Mouse (Mus musculus) lung, postnatal 0 days (tissue): Measurements from ENCODE around the gene Trpv2. TPM values are rescaled to one million over a fixed set of nuclear protein-coding genes. Genes with fewer than 3 reads are reported as not detected.
A peak's percentile ranks its signal among the peaks of the same experiment; 100 is the strongest.

Experiments
- ATAC-seq: fragments of 200-750 bp; cut with Nextera tagmentation; 2 replicates; pipeline ENCODE4 v1.8.0; 2017; ENCODE audit warnings: moderate library complexity
- DNase-seq: peaks from one replicate; pipeline ENCODE4 v3.0.0-alpha.2; 2016; ENCODE audit warnings: low spot score
- H3K27ac ChIP-seq: fragments of 300-500 bp; sonication (generic); 2 replicates; pipeline ENCODE4 v1.5.1; 2014; ENCODE audit warnings: antibody characterized with exemption, mild to moderate bottlenecking, low read length, mixed read lengths
- H3K27me3 ChIP-seq: fragments of 300-500 bp; sonication (generic); replicated peaks from 2 replicates; pipeline ENCODE4 v1.6.1; 2014; ENCODE audit warnings: low read length, mixed read lengths; ENCODE audit not compliant: insufficient read depth
- H3K36me3 ChIP-seq: fragments of 300-500 bp; sonication (generic); 2 replicates; pipeline ENCODE4 v1.6.1; 2014; ENCODE audit warnings: low read length, mixed read lengths; ENCODE audit not compliant: insufficient read depth
- H3K4me1 ChIP-seq: fragments of 300-500 bp; sonication (generic); 2 replicates; pipeline ENCODE4 v1.6.1; 2014; ENCODE audit warnings: antibody characterized with exemption, low read depth, low read length, mixed read lengths; ENCODE audit not compliant: insufficient read depth
- H3K4me2 ChIP-seq: fragments of 300-500 bp; sonication (generic); replicated peaks from 2 replicates; pipeline ENCODE4 v1.6.1; 2014; ENCODE audit warnings: low read depth, mild to moderate bottlenecking, low read length, moderate library complexity, mixed read lengths
- H3K4me3 ChIP-seq: fragments of 300-500 bp; sonication (generic); 2 replicates; pipeline ENCODE4 v1.5.1; 2014; ENCODE audit warnings: low read depth, low read length
- H3K9ac ChIP-seq: fragments of 300-500 bp; sonication (generic); replicated peaks from 2 replicates; pipeline ENCODE4 v1.6.1; 2014; ENCODE audit warnings: low read depth, mild to moderate bottlenecking
- H3K9me3 ChIP-seq: fragments of 300-500 bp; sonication (generic); 2 replicates; pipeline ENCODE4 v1.6.1; 2016; ENCODE audit warnings: low read length, mixed read lengths
- CTCF ChIP-seq: IDR thresholded peaks from 2 replicates; pipeline ENCODE4 v1.5.1; 2016; ENCODE audit warnings: antibody characterized with exemption, mild to moderate bottlenecking
- EP300 ChIP-seq: IDR thresholded peaks from 2 replicates; pipeline ENCODE4 v1.6.1; 2016; ENCODE audit warnings: antibody characterized with exemption, mild to moderate bottlenecking, control low read depth
- WGBS: fragments of 180-500 bp; shearing (Covaris S2); extraction: QIAGEN DNeasy Blood & Tissue Kit; methylation state at CpG from one replicate; pipeline ENCODE4 v1.1.7; 2014; 5-methylcytosine and 5-hydroxymethylcytosine counted together
- polyA plus RNA-seq: library from polyadenylated mRNA; unstranded; fragments of >200 nt; fragmentation: Nextera tagmentation; extraction: Ambion mirVana; gene quantifications from 2 replicates; pipeline ENCODE4 v1.2.1, GENCODE M21; 2015

Gene Trpv2
- polyA plus RNA-seq, 1 experiment from 2014 or later, result 6.1 TPM

DNA sequence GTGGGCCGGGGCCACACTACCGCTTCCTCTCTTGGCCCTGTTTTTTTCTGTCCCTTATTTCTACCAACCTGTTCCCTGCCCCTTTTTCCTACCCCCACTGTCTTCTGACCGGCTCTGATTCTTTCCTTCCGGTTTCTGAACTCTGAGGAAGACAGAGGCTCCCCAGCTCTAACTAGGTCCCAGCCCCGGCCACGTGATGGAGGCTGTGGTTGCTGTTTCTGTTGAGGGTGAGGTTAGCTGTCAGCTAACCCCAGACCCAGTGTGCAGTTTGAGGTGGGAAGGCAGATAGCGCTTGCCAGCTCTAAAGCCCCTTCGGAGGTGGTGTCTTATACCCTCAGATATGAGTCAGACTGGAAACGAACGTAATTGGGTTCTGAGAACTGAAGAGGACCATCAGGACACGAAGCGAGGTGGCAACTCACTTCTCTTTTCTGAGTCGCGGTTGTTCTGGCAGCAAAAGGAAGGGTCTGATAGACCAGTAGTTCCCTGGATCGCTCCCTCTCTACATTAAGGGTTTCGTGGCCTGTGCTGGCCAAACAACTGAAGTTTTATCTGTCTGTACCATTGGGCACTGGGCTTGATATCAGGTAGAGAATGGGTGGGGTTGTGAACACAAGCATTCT, 2.4 kb downstream of the Trpv2 start:
- DNase-seq, result peak; percentile 15
- H3K4me3 ChIP-seq, result peak overlapping the region; percentile 46
- H3K27ac ChIP-seq, result no peak overlapping the region
- H3K9ac ChIP-seq, result no peak overlapping the region
- no peaks in the 10 kb centered on the region for H3K9me3 ChIP-seq
- H3K4me2 ChIP-seq, result peak overlapping the region; percentile 93
- no peak for TF ChIP-seq EP300
- no peak for TF ChIP-seq CTCF
- peak; percentile 47 for ATAC-seq
- WGBS, result 64% methylated on average over 16 of the region's 16 CpGs
- no peaks in the 10 kb centered on the region for H3K36me3 ChIP-seq
- no peaks in the 10 kb centered on the region for H3K27me3 ChIP-seq
- H3K4me1 ChIP-seq, result no peaks in the 10 kb centered on the region

DNA sequence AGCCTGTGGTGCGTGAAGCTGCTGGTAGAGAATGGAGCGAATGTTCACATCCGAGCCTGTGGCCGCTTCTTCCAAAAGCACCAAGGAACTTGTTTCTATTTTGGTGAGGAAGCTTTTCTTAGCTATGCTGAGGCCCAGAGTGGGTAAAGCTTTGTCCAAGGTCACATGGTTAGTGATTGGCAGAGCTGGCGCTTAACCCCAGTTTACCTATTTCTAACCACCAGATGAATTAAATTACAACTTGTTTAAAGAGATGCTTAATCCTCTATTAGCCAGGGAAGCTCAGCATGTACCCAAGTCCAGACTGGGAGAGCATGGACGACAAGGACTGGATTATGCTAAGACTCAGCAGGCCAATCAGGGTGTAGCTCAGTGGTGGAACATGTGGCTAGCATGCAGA, 8.7 kb downstream of the Trpv2 start:
- no peak for DNase-seq
- H3K9me3 ChIP-seq, result no peaks in the 10 kb centered on the region
- H3K9ac ChIP-seq, result no peak overlapping the region
- TF ChIP-seq EP300, result no peak
- TF ChIP-seq CTCF, result no peak
- H3K27ac ChIP-seq, result no peak overlapping the region
- ATAC-seq, result no peak
- H3K4me1 ChIP-seq, result no peaks in the 10 kb centered on the region
- H3K4me3 ChIP-seq, result no peak overlapping the region
- no peak overlapping the region for H3K4me2 ChIP-seq
- H3K27me3 ChIP-seq, result no peaks in the 10 kb centered on the region
- no peaks in the 10 kb centered on the region for H3K36me3 ChIP-seq
- WGBS, result 77% methylated on average over 6 of the region's 6 CpGs

DNA sequence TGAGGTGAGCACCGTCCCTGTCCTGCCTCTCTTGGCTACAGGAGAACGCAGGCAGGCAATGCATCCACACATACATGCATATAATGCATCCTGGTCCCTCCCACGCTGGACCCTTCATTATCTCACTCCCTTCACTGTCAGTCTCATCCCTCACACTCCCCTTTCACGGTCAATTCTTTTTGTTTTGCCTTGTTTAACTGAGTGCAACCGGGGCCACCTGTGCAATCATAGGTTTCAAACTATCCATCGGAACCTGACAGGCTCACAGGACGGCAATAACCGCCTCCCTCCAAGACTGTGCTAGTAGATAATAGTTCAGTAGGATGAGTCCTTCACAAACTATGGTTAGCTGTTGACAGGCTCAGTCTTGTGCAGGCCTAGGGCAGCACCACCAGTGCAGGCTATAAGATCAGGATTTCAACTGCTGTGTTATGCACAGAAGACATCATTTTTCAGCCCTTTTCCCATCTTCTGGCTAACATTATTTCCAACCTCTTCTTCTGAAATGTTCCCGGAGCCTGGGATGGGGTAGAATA, 10.5 kb downstream of the Trpv2 start:
- Histone ChIP-seq H3K4me1 (no peaks in the 10 kb centered on the region), H3K27ac (no peak overlapping the region), H3K27me3 (no peaks in the 10 kb centered on the region), H3K36me3 (no peaks in the 10 kb centered on the region), H3K4me2 (no peak overlapping the region), H3K9ac (no peak overlapping the region), H3K4me3 (no peak overlapping the region), H3K9me3 (no peaks in the 10 kb centered on the region)
- no peak for ATAC-seq
- no peak for DNase-seq
- WGBS, result 70% methylated on average over 9 of the region's 9 CpGs
- TF ChIP-seq CTCF (no peak), EP300 (no peak)

DNA sequence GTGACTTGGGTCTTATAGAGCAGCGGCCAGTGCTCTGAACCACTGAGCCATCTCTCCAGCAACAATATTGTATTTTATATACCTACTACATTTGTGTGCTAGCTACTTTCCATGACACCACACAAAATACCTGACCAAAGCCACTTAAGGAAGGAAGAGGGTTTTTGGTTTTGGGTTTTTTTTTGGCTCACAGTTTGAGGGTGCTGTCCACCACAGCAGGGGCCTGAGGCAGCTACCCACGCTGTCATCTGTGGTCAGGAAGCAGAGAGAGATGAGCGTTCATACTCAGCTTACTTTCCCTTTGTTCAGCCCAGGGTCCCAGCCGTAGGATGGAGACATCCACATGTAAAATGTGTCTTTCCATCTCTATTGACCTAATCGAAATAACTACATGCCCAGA, 12.7 kb downstream of the Trpv2 start:
- H3K4me1 ChIP-seq, result no peaks in the 10 kb centered on the region
- 88% methylated on average over 5 of the region's 5 CpGs for WGBS
- no peak for DNase-seq
- H3K9me3 ChIP-seq, result no peaks in the 10 kb centered on the region
- H3K27me3 ChIP-seq, result no peaks in the 10 kb centered on the region
- H3K36me3 ChIP-seq, result no peaks in the 10 kb centered on the region
- no peak overlapping the region for H3K4me2 ChIP-seq
- ATAC-seq, result no peak
- H3K4me3 ChIP-seq, result no peak overlapping the region
- H3K9ac ChIP-seq, result no peak overlapping the region
- TF ChIP-seq EP300 (no peak), CTCF (no peak)
- no peak overlapping the region for H3K27ac ChIP-seq

DNA sequence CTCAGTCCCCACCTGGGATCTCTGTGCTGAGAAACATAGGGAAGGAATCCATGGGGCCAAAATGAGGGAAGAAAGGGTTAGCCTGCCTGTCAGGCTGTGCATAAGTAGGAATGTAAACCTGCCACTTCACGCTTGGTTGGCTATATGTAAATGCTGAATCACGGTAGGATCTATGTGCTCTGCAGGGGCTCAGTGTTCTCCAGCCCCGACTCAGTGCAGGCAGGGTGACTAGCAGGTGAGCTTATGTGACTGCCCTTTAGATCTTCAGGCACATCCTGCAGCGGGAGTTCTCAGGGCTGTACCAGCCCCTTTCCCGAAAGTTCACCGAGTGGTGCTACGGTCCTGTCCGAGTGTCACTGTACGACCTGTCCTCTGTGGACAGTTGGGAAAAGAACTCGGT, 15.1 kb downstream of the Trpv2 start:
- H3K27ac ChIP-seq, result no peak overlapping the region
- WGBS, result 81% methylated on average over 10 of the region's 10 CpGs
- no peaks in the 10 kb centered on the region for H3K9me3 ChIP-seq
- DNase-seq (no peak), ATAC-seq (no peak)
- H3K27me3 ChIP-seq, result no peaks in the 10 kb centered on the region
- H3K4me3 ChIP-seq, result no peak overlapping the region
- TF ChIP-seq CTCF (no peak), EP300 (no peak)
- H3K4me2 ChIP-seq, result no peak overlapping the region
- no peak overlapping the region for H3K9ac ChIP-seq
- no peaks in the 10 kb centered on the region for H3K36me3 ChIP-seq
- no peaks in the 10 kb centered on the region for H3K4me1 ChIP-seq

DNA sequence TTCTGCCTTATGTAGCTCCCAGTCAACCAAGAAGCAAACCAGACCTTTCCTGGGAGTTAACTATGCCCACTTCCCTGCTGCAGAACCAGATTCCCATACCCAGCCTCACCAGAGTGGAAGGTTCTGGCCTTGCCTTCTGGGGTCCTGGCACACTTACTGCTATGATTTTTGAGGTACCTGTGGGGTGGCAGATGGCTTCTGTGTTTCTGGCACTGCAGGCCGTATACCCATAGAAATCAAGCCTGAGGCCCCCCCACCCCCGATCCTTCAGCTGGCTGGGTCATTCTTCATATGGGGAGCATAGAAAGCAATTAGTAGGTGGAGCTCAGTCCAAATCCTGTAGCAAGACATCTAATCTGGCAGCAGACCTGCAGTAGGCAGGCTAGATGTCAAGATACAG, 16.7 kb downstream of the Trpv2 start:
- Histone ChIP-seq H3K27me3 (no peaks in the 10 kb centered on the region), H3K4me1 (no peaks in the 10 kb centered on the region), H3K4me3 (no peak overlapping the region), H3K4me2 (no peak overlapping the region), H3K27ac (no peak overlapping the region), H3K9ac (no peak overlapping the region), H3K36me3 (no peaks in the 10 kb centered on the region), H3K9me3 (no peaks in the 10 kb centered on the region)
- ATAC-seq (no peak), DNase-seq (no peak)
- WGBS, result 83% methylated on average over 2 of the region's 2 CpGs
- TF ChIP-seq EP300 (no peak), CTCF (no peak)
